Comparison of ENCODE assay signal across 8 mouse cellular contexts in the genomic region with DNA sequence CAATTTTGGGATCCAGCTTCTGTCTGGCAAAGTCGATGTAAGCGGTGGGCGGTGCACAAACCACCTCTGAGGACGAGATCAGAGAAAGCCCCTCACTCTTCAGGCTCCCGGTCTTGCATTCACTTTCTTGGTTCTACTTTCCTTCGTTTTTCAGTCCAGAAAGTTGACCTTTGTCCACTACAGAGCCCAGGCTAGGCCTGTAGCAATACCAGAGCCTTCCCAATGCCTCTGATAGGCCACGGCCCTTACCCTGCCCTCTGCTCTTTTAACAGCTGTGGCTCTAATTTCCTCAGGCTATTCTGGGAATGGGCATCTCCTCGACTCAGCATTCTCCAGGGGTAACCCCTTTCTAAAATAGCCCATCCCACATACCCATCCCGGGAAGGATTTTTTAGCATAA. TPM values are rescaled to one million over a fixed set of nuclear protein-coding genes. Genes with fewer than 3 reads are reported as not detected.
DNase-seq lines count a peak whose midpoint lies in the region; ATAC-seq and TF ChIP-seq lines count a peak whose summit lies in the region.

No protein-coding gene starts in this region.

- H3K4me1 ChIP-seq in heart, embryonic 10.5 days = peaks cover 49% of the 10 kb centered on the region
- H3K4me1 ChIP-seq in MEL (ENCODE audit: control insufficient read depth in 1 of 2, insufficient read depth in 2 of 2, low read length in 2 of 2) = peaks cover 0 to 24% of the 10 kb centered on the region in 2 experiments; a peak in 3 of 4 replicates
- peaks cover 68% of the 10 kb centered on the region for H3K4me1 ChIP-seq in hindbrain, embryonic 10.5 days (replicated peaks)
- H3K4me1 ChIP-seq in liver, postnatal 0 days (ENCODE audit: insufficient read depth) = peaks cover 45% of the 10 kb centered on the region

- no peak for TF ChIP-seq POLR2A in MEL (IDR thresholded peaks at IDR 0.05; ENCODE audit: control insufficient read depth in 1 of 2, insufficient read depth in 1 of 2, low read depth in 1 of 2, low read length in 2 of 2, poor library complexity in 1 of 2)

- peaks cover 19% of the 10 kb centered on the region for H3K79me2 ChIP-seq in MEL (ENCODE audit: control insufficient read depth, insufficient read depth, low read length, poor library complexity)

- peak overlapping the region; percentile 90 for H3K4me3 ChIP-seq in heart, embryonic 10.5 days
- H3K4me3 ChIP-seq in MEL (ENCODE audit: control insufficient read depth in 1 of 2, insufficient read depth in 1 of 2, low read depth in 2 of 2, low read length in 2 of 2) = peak overlapping the region; percentile 72 to 78
- peak overlapping the region; percentile 92 for H3K4me3 ChIP-seq in hindbrain, embryonic 10.5 days
- H3K4me3 ChIP-seq in liver, postnatal 0 days (ENCODE audit: low read depth, low read length) = peak overlapping the region; percentile 85

- no peak for TF ChIP-seq RAD21 in MEL (IDR thresholded peaks at IDR 0.05; ENCODE audit: low read depth, low read length)

- ATAC-seq in liver, postnatal 0 days = peak; percentile 9; the same call in 1 of the 2 replicates

- no peak for TF ChIP-seq EP300 in MEL (IDR thresholded peaks at IDR 0.05; ENCODE audit: low read depth in 1 of 2, low read length in 2 of 2)
- TF ChIP-seq EP300 in liver, postnatal 0 days (IDR thresholded peaks at IDR 0.05; ENCODE audit: low read depth) = no peak

- peak overlapping the region; percentile 99 for H3K4me2 ChIP-seq in liver, postnatal 0 days (ENCODE audit: low read depth, low read length)

- H3K9me3 ChIP-seq in heart, embryonic 10.5 days = no peaks in the 10 kb centered on the region
- no peaks in the 10 kb centered on the region for H3K9me3 ChIP-seq in MEL (replicated peaks; ENCODE audit: insufficient read depth, low read length)
- H3K9me3 ChIP-seq in hindbrain, embryonic 10.5 days = no peaks in the 10 kb centered on the region
- H3K9me3 ChIP-seq in liver, postnatal 0 days (ENCODE audit: low read length) = no peaks in the 10 kb centered on the region

- 21% methylated on average over 9 of the region's 9 CpGs for WGBS in heart, embryonic 10.5 days
- 25% methylated on average over 9 of the region's 9 CpGs for WGBS in hindbrain, embryonic 10.5 days
- 24% methylated on average over 9 of the region's 9 CpGs for WGBS in liver, postnatal 0 days (ENCODE audit: insufficient replicate concordance)

- DNase-seq in heart, embryonic 10.5 days (ENCODE audit: low spot score) = no peak
- no peak for DNase-seq in heart, adult 18-20 months
- no peak for DNase-seq in MEL (ENCODE audit: low read depth, low spot score)
- DNase-seq in hindbrain, embryonic 10.5 days (ENCODE audit: low spot score) = no peak
- no peak for DNase-seq in liver, postnatal 0 days
- DNase-seq in spleen, postnatal 36 days (ENCODE audit: low spot score in 2 of 2) = no peak
- no peak for DNase-seq in right cerebral cortex, adult 18-20 months
- DNase-seq in testis, postnatal 10 days (ENCODE audit: low spot score) = no peak

- H3K9ac ChIP-seq in MEL (ENCODE audit: control insufficient read depth, low read depth, low read length, poor library complexity, severe bottlenecking) = peak overlapping the region; percentile 73
- peak overlapping the region; percentile 93 for H3K9ac ChIP-seq in liver, postnatal 0 days (replicated peaks)

- no peaks in the 10 kb centered on the region for H3K27me3 ChIP-seq in heart, embryonic 10.5 days (ENCODE audit: insufficient read depth, poor library complexity, severe bottlenecking)
- no peaks in the 10 kb centered on the region for H3K27me3 ChIP-seq in MEL (ENCODE audit: control insufficient read depth in 1 of 2, insufficient read depth in 2 of 2, low read length in 2 of 2)
- H3K27me3 ChIP-seq in hindbrain, embryonic 10.5 days (ENCODE audit: insufficient read depth, poor library complexity, severe bottlenecking) = no peaks in the 10 kb centered on the region
- H3K27me3 ChIP-seq in liver, postnatal 0 days (ENCODE audit: insufficient read depth, low read length) = no peaks in the 10 kb centered on the region

- H3K27ac ChIP-seq in heart, embryonic 10.5 days = peak overlapping the region; percentile 99
- peak overlapping the region; percentile 18; the same call in 1 of the 2 replicates for H3K27ac ChIP-seq in MEL (ENCODE audit: control insufficient read depth, low read depth, low read length)
- H3K27ac ChIP-seq in hindbrain, embryonic 10.5 days = peak overlapping the region; percentile 98
- H3K27ac ChIP-seq in liver, postnatal 0 days (ENCODE audit: low read depth) = peak overlapping the region; percentile 96

- H3K36me3 ChIP-seq in heart, embryonic 10.5 days = peaks cover 57% of the 10 kb centered on the region
- H3K36me3 ChIP-seq in MEL (ENCODE audit: control insufficient read depth in 1 of 2, insufficient read depth in 2 of 2, low read length in 2 of 2) = peaks cover 6 to 11% of the 10 kb centered on the region in 2 experiments
- peaks cover 58% of the 10 kb centered on the region for H3K36me3 ChIP-seq in hindbrain, embryonic 10.5 days
- H3K36me3 ChIP-seq in liver, postnatal 0 days (replicated peaks; ENCODE audit: insufficient read depth, low read length) = peaks cover 40% of the 10 kb centered on the region

- no peak for TF ChIP-seq CTCF in MEL (IDR thresholded peaks at IDR 0.05 in 2 of 3, conservative IDR thresholded peaks at IDR 0.05 in 1 of 3; ENCODE audit: control insufficient read depth in 1 of 3, insufficient read depth in 1 of 3, low read depth in 2 of 3, low read length in 3 of 3, poor library complexity in 1 of 3, severe bottlenecking in 1 of 3)
- TF ChIP-seq CTCF in liver, postnatal 0 days (IDR thresholded peaks at IDR 0.05; ENCODE audit: low read depth) = no peak

TF ChIP-seq in MEL, 35 proteins besides CTCF, POLR2A, EP300 and RAD21 (continues in another document):
- no peak for TF ChIP-seq GATA1 (IDR thresholded peaks at IDR 0.05; ENCODE audit: low read depth, low read length)
- TF ChIP-seq USF1 (IDR thresholded peaks at IDR 0.05; ENCODE audit: low read depth, low read length) = no peak
- no peak for TF ChIP-seq MYC (IDR thresholded peaks at IDR 0.05; ENCODE audit: low read depth, low read length)
- no peak for TF ChIP-seq CHD1 (IDR thresholded peaks at IDR 0.05; ENCODE audit: low read depth, low read length)
- no peak for TF ChIP-seq SIN3A (IDR thresholded peaks at IDR 0.05; ENCODE audit: low read length)
- TF ChIP-seq ZMIZ1 (IDR thresholded peaks at IDR 0.05; ENCODE audit: low read depth, low read length) = no peak
- no peak for TF ChIP-seq TAL1 (IDR thresholded peaks at IDR 0.05; ENCODE audit: low read length)
- no peak for TF ChIP-seq JUND (IDR thresholded peaks at IDR 0.05; ENCODE audit: low read depth, low read length)
- no peak for TF ChIP-seq MEF2A (IDR thresholded peaks at IDR 0.05; ENCODE audit: extremely low read depth, insufficient replicate concordance, low read depth, low read length, poor library complexity, severe bottlenecking)
- TF ChIP-seq MAFK (IDR thresholded peaks at IDR 0.05; ENCODE audit: borderline replicate concordance, low read depth, low read length) = no peak

RNA-seq across cellular contexts. Expression of a gene that starts 1.2 kb away (rescaled TPM):
- polyA plus RNA-seq in heart, embryonic 10.5 days (2016; fragmentation: Nextera tagmentation; extraction: Ambion mirVana) = 1,456 and 1,625 TPM in 2 replicates
- 1,000 to 10,000 TPM in 1 of 2 experiments, 100 to 1,000 TPM in 1; 897 to 1,017 TPM for total RNA-seq in heart, adult 18-20 months (2021)
- 440 and 731 TPM in 2 replicates for total RNA-seq in MEL (2012; rRNA removed)
- 1,000 to 10,000 TPM in 1 of 2 experiments, 100 to 1,000 TPM in 1; 102 to 1,182 TPM for polyA plus RNA-seq in MEL (2012; ENCODE audit: insufficient read depth in 1 of 2, insufficient read length in 2 of 2, low read depth in 1 of 2, low replicate concordance in 2 of 2, missing spikeins in 1 of 2)
- polyA plus RNA-seq in hindbrain, embryonic 10.5 days (2016; fragmentation: Nextera tagmentation; extraction: Ambion mirVana) = 794 and 931 TPM in 2 replicates
- 332 and 346 TPM in 2 replicates for polyA plus RNA-seq in liver, postnatal 0 days (2015; fragmentation: Nextera tagmentation; extraction: Ambion mirVana)

RNA-seq across cellular contexts. Expression of a gene that starts 4.4 kb away (rescaled TPM):
- 8.5 and 9.3 TPM in 2 replicates for polyA plus RNA-seq in heart, embryonic 10.5 days (2016; fragmentation: Nextera tagmentation; extraction: Ambion mirVana)
- total RNA-seq in heart, adult 18-20 months (2021) = 1 to 10 TPM; 2.7 to 3.0 TPM
- total RNA-seq in MEL (2012; rRNA removed) = 5.2 and 7.3 TPM in 2 replicates
- polyA plus RNA-seq in MEL (2012; ENCODE audit: insufficient read depth in 1 of 2, insufficient read length in 2 of 2, low read depth in 1 of 2, low replicate concordance in 2 of 2, missing spikeins in 1 of 2) = 1 to 10 TPM in 1 of 2 experiments, not detected in 1; 7.7 TPM
- 8.3 and 8.7 TPM in 2 replicates for polyA plus RNA-seq in hindbrain, embryonic 10.5 days (2016; fragmentation: Nextera tagmentation; extraction: Ambion mirVana)
- 11.4 and 14.3 TPM in 2 replicates for polyA plus RNA-seq in liver, postnatal 0 days (2015; fragmentation: Nextera tagmentation; extraction: Ambion mirVana)

RNA-seq across cellular contexts. Expression of a gene that starts 16.4 kb away (rescaled TPM):
- 145 and 151 TPM in 2 replicates for polyA plus RNA-seq in heart, embryonic 10.5 days (2016; fragmentation: Nextera tagmentation; extraction: Ambion mirVana)
- total RNA-seq in heart, adult 18-20 months (2021) = 10 to 100 TPM; 74.6 to 78.6 TPM
- 101 and 102 TPM in 2 replicates for total RNA-seq in MEL (2012; rRNA removed)
- polyA plus RNA-seq in MEL (2012; ENCODE audit: insufficient read depth in 1 of 2, insufficient read length in 2 of 2, low read depth in 1 of 2, low replicate concordance in 2 of 2, missing spikeins in 1 of 2) = 100 to 1,000 TPM in 1 of 2 experiments, not detected in 1; 129 TPM
- 206 and 211 TPM in 2 replicates for polyA plus RNA-seq in hindbrain, embryonic 10.5 days (2016; fragmentation: Nextera tagmentation; extraction: Ambion mirVana)
- 32.2 and 36.6 TPM in 2 replicates for polyA plus RNA-seq in liver, postnatal 0 days (2015; fragmentation: Nextera tagmentation; extraction: Ambion mirVana)

RNA-seq across cellular contexts. Expression of a gene that starts 16.5 kb away (rescaled TPM):
- 150 and 179 TPM in 2 replicates for polyA plus RNA-seq in heart, embryonic 10.5 days (2016; fragmentation: Nextera tagmentation; extraction: Ambion mirVana)
- total RNA-seq in heart, adult 18-20 months (2021) = under 1 TPM; 0.54 to 0.55 TPM
- 54.5 and 70.0 TPM in 2 replicates for total RNA-seq in MEL (2012; rRNA removed)
- 100 to 1,000 TPM in 1 of 2 experiments, not detected in 1; 185 TPM for polyA plus RNA-seq in MEL (2012; ENCODE audit: insufficient read depth in 1 of 2, insufficient read length in 2 of 2, low read depth in 1 of 2, low replicate concordance in 2 of 2, missing spikeins in 1 of 2)
- 232 and 255 TPM in 2 replicates for polyA plus RNA-seq in hindbrain, embryonic 10.5 days (2016; fragmentation: Nextera tagmentation; extraction: Ambion mirVana)
- polyA plus RNA-seq in liver, postnatal 0 days (2015; fragmentation: Nextera tagmentation; extraction: Ambion mirVana) = 96.4 and 98.3 TPM in 2 replicates

RNA-seq across cellular contexts. Expression of a gene that starts 27.2 kb away (rescaled TPM):
- polyA plus RNA-seq in heart, embryonic 10.5 days (2016; fragmentation: Nextera tagmentation; extraction: Ambion mirVana) = 2.4 and 5.2 TPM in 2 replicates
- 10 to 100 TPM; 14.1 to 14.6 TPM for total RNA-seq in heart, adult 18-20 months (2021)
- total RNA-seq in MEL (2012; rRNA removed) = 0.08 TPM in 1 of 2 replicates, not detected in the other
- polyA plus RNA-seq in MEL (2012; ENCODE audit: insufficient read depth in 1 of 2, insufficient read length in 2 of 2, low read depth in 1 of 2, low replicate concordance in 2 of 2, missing spikeins in 1 of 2) = under 1 TPM in 1 of 2 experiments, not detected in 1; 0.21 TPM
- polyA plus RNA-seq in hindbrain, embryonic 10.5 days (2016; fragmentation: Nextera tagmentation; extraction: Ambion mirVana) = 0.44 and 0.76 TPM in 2 replicates
- polyA plus RNA-seq in liver, postnatal 0 days (2015; fragmentation: Nextera tagmentation; extraction: Ambion mirVana) = 0.19 TPM in 1 of 2 replicates, not detected in the other

Comparison
In these comparisons a context has a peak if more than half of its experiments do, and no peak if none do; other contexts are left out.
1. H3K27ac ChIP-seq: peak in every context shown above with its lines; median percentile 99 in heart, embryonic 10.5 days; 98 in hindbrain, embryonic 10.5 days; 96 in liver, postnatal 0 days; 18 in MEL.